Mouse (Mus musculus) hematopoietic stem cell, adult 5-6 weeks (primary cell): ENCODE data around the gene 1700029F12Rik. TPM values are rescaled to one million over a fixed set of nuclear protein-coding genes. Genes with fewer than 3 reads are reported as not detected.

Experiments used
- ATAC-seq, 2 experiments: fragments of 125-278 bp in 1 of 2; replicated peaks in 1 of 2; 2 replicates each; pipeline ENCODE4 v1.8.0; 2016 to 2017; ENCODE audit warnings: inconsistent platforms in 2 of 2, mild to moderate bottlenecking in 2 of 2, moderate number of reproducible peaks in 2 of 2, low read depth in 1 of 2, moderate TSS enrichment in 1 of 2; ENCODE audit not compliant: low FRiP score in 2 of 2, poor library complexity in 2 of 2, severe bottlenecking in 2 of 2, insufficient read depth in 1 of 2, low TSS enrichment in 1 of 2
- total RNA-seq: library from RNA; stranded (forward); fragments of 172-1452, 232-1000 nt; gene quantifications from 2 replicates; pipeline ENCODE4 v1.2.3, GENCODE M21; 2017

1700029F12Rik gene
- total RNA-seq, 1 experiment from 2014 or later: not detected

DNA sequence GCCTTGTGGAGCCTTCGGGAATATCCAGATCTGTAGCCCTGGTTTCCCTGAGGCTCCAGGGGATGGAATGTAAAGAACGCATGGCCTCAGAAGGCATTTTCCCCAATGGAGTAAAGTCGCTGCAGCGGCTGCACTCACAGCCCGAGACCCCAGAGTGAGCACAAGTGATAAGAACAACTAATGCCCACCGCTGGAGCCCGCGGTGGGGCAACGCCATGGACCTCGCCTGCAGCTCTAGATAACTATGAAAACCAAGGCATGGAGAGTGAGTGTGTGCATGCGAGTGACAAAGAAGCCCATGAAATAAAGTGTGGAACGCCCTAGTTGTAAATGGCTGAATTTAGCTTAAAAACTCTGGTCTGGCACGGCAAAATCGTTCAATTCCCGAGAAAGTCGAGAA lies 45.0 kb downstream of the 1700029F12Rik start:
- ATAC-seq: no peak

DNA sequence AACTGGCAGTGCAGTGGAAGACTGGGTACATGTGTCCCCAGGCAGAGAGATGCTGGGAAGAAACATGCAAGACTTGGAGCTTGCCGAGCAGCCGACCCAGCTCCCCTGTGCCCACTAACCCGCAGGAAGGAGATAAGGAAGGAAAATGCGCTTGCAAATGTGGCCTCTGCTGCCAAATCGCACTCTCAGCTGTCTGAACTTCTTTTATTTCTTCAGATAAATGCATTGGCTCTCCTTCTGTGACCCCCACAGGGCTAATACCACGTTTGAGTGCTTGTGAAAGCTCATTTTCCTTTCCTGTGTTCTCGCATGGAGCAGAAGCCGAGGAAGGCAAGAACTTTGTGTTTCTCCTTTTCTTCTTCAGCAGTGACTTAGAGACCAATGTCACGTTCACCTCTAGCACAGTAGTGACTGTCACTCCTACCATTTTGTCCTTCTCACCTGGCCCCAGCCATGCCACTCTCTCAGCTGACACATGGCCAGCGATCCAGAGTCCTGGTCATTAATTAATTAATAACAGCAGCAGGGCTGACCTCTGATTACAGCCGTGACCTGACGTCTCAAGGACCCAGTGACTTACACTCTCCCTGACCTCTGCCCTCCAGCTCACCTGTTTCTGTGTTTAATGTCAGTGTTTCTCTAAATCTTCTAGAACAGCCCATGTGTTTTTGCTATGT lies 48.4 kb downstream of the 1700029F12Rik start:
- no peak for ATAC-seq

DNA sequence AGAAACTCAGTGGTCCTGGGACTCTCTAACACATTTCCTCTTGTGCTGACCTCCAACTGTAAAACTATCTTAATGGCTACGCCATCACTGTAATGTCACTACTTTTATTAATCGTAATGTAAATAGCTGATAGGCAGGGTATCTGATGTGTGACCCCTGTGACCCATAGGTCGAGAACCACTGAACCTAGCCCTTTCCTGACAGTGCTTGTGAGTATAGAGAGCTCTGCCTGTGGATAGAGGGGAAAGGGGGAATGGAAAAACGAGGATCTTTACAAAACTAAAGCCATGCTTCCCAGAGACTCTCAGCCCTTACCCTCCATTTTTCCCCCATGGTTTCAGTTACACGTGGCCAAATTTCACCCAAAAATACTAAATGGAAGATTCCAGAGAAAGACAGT lies 49.5 kb downstream of the 1700029F12Rik start:
- no peak for ATAC-seq

DNA sequence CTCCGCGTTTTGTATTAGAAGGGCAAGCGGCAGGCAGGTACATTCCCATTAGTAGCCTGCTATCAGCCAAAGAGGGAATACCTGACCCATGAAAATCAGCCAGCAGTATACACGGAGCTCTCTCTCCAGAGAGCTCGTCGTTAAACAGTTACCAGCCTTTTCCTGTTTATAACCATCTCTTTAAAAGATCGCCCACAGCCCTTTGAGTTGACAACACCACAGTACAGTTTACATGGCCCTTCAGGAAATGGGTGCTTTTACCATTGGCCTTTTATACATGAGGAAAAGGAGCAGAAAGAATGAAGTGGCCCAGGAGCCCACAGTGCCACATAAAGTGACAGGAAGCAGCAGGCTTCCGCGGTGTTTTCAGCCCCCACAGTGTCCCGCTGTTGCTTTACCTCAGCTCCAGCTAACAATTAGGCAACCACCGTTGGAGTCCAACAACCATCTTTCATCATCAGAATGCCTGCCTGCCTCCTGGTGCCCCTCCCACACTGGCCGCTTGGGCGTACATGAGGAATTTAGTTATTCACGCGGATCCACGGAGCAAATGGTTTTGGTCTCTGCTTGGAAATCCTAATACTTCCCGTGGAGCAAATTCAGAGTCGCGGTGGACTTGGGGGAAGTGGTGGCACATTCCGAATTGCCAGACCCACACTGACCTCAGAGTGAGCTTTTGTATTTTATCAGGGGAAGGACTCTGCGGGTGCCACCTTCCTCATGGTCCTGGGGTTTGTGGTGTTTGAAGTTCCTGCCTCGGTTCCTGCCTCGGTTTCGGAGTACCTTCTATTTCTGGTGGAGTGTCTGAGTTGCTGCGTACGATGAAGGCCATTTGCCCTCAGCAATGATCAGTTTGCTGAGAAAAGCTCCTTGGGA lies 50.7 kb downstream of the 1700029F12Rik start:
- peak; percentile 88 to 89 for ATAC-seq

DNA sequence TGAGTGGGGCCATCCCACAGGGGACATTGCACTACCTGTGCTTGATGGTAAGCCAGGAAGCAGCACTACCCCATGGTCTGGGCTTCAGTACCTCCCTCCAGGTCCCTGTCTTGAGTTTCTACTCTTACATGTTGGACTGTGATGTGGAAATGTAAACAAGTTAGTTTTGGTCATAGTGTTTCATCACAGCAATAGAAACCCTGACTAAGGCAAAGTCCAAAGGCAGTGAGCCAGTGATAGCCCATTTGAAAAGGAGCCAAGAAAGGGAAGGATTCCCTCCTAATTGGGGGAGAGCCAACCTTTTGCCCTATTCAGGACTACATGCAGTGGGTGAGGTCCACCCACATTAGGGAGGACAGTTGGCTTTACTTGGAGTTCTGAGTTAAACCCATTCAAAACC lies 53.6 kb downstream of the 1700029F12Rik start:
- ATAC-seq: no peak

DNA sequence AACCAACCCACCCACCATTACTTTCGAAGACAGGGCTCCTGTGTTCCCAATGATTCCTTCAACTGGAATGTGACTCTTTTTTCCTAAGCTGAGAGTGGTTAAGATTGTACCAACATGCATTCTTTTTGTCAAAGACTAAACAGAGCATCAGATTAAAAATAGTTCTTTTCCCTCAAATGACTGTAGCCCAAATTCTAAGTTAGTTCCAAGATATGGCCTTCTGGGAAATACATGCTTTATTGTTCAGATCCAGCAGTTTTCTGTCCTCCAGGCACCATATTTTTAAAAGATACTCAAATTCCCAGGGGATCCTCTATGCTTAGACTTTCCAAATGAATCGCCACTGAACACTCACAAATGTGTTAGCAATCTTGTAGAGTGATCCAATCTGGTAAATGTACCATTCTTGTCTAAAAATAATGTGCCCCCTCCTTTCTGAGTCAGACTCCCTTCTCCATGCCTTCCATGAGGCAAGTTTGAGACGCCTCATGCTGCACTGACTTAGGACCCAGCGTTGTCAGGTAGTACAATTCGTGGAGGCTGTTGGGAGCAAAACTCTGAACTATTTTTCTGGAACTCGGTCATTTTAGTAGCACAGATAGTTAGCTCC lies 57.1 kb downstream of the 1700029F12Rik start:
- ATAC-seq: no peak

DNA sequence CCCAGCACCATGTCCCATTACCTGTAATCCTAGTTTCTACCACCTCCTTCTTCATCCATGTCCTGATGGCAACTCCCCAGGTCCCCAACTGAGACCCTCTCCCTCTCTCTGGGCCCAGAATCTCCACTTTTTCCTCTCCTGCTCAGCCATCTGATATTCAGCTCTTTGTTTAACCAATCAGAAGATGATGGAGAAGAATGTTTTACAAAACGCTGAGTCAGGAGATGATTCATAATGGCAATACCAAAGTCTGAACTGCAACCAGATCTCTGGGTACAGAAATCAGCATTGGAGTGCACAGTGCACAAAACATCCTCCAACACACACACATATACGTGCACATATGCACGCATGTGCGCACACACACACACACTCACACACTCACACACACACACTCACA lies 60.8 kb downstream of the 1700029F12Rik start:
- no peak for ATAC-seq

Other genes with a start within 250 kb of the 1700029F12Rik start
- gene Gcnt4, start 109.7 kb downstream of the 1700029F12Rik start, total RNA-seq: 0.15 and 0.31 TPM in 2 replicates
- gene Fam169a, start 32.9 kb upstream of the 1700029F12Rik start, total RNA-seq: 3.7 and 6.4 TPM in 2 replicates
- gene Gm6169, start 64.9 kb upstream of the 1700029F12Rik start, total RNA-seq: 1.9 and 2.4 TPM in 2 replicates
- 34.4 and 41.1 TPM in 2 replicates for gene Gfm2, start 103.6 kb upstream of the 1700029F12Rik start, total RNA-seq
- gene Nsa2, start 103.6 kb upstream of the 1700029F12Rik start, total RNA-seq: 364 and 398 TPM in 2 replicates
- gene Hexb, start 164.0 kb upstream of the 1700029F12Rik start, total RNA-seq: 36.3 and 44.5 TPM in 2 replicates
- gene Enc1, start 206.7 kb upstream of the 1700029F12Rik start, total RNA-seq: 4.5 and 5.5 TPM in 2 replicates